16 mouse cellular contexts compared by ENCODE assay signal in genomic region chr10:95800693-95801442, GRCm38 (mm10). TPM values are rescaled to one million over a fixed set of nuclear protein-coding genes. Genes with fewer than 3 reads are reported as not detected.
A peak's percentile ranks its signal among the peaks of the same experiment; 100 is the strongest.
DNase-seq lines count a peak whose midpoint lies in the region; ATAC-seq and TF ChIP-seq lines count a peak whose summit lies in the region.
"Had no signal": no experiment of that assay in that cellular context is flagged by ENCODE, and none has a peak within 500 bp of the region (broad histone marks: within the 10 kb centered on the region; RNA-seq: fewer than 3 reads in every experiment).

No protein-coding gene starts in this region.

- intact Hi-C loops in heart, adult 2 months (cut with DNase I) = no loop called here
- intact Hi-C loops in heart, postnatal 25 days (cut with DNase I) = no loop called here

- H3K4me1 ChIP-seq in heart, adult 2 months (ENCODE audit: control insufficient read depth, insufficient read depth, low read length) = no peaks in the 10 kb centered on the region
- H3K4me1 ChIP-seq in limb, embryonic 12.5 days (replicated peaks) = 0 out of 2 replicates have a peak, but pooled peaks cover 4% of the 10 kb centered on the region
- 0 out of 2 replicates have a peak, but pooled peaks cover 5% of the 10 kb centered on the region for H3K4me1 ChIP-seq in limb, embryonic 10.5 days
- H3K4me1 ChIP-seq in neural tube, embryonic 14.5 days (ENCODE audit: control insufficient read depth, insufficient read depth, low read length) = peaks cover 3% of the 10 kb centered on the region; the same call in 1 of the 2 replicates

- no peak overlapping the region for H3K9ac ChIP-seq in heart, adult 2 months (ENCODE audit: low read depth, low read length)
- H3K9ac ChIP-seq in limb, embryonic 12.5 days (replicated peaks) = no peak overlapping the region
- no peak overlapping the region for H3K9ac ChIP-seq in neural tube, embryonic 14.5 days (replicated peaks; ENCODE audit: low read depth, low read length)

- peak overlapping the region; percentile 47; the same call in 1 of the 2 replicates for H3K27ac ChIP-seq in heart, adult 2 months
- peak overlapping the region; percentile 35; the same call in 1 of the 2 replicates for H3K27ac ChIP-seq in limb, embryonic 12.5 days
- no peak overlapping the region for H3K27ac ChIP-seq in limb, embryonic 10.5 days
- H3K27ac ChIP-seq in neural tube, embryonic 14.5 days (ENCODE audit: low read depth, low read length) = peak overlapping the region; percentile 49

- peak; percentile 16 to 25 for DNase-seq in adrenal gland, postnatal 36 days
- DNase-seq in adrenal gland, postnatal 25 days = no peak
- no peak for DNase-seq in heart, adult 2 months
- DNase-seq in heart, postnatal 25 days (ENCODE audit: low spot score) = no peak
- no peak for DNase-seq in limb, embryonic 10.5 days (ENCODE audit: low spot score)
- DNase-seq in yolk sac, embryonic 10.5 days (ENCODE audit: low spot score) = no peak
- DNase-seq: adrenal gland, postnatal 10 days; kidney, postnatal 14 days; lung, postnatal 4 days; right cerebral cortex, postnatal 4 days; thymus, adult 18-20 months had no signal

- peaks cover 3% of the 10 kb centered on the region; the same call in 1 of the 2 replicates for H3K9me3 ChIP-seq in limb, embryonic 12.5 days
- no peaks in the 10 kb centered on the region for H3K9me3 ChIP-seq in limb, embryonic 10.5 days (replicated peaks)
- no peaks in the 10 kb centered on the region for H3K9me3 ChIP-seq in neural tube, embryonic 14.5 days (ENCODE audit: control insufficient read depth, low read length)

- H3K36me3 ChIP-seq in heart, adult 2 months (ENCODE audit: control insufficient read depth, insufficient read depth, low read length) = no peaks in the 10 kb centered on the region
- H3K36me3 ChIP-seq in limb, embryonic 12.5 days = no peaks in the 10 kb centered on the region
- H3K36me3 ChIP-seq in limb, embryonic 10.5 days = no peaks in the 10 kb centered on the region
- H3K36me3 ChIP-seq in neural tube, embryonic 14.5 days (ENCODE audit: control insufficient read depth, insufficient read depth, low read length) = no peaks in the 10 kb centered on the region

- no peaks in the 10 kb centered on the region for H3K27me3 ChIP-seq in heart, adult 2 months (ENCODE audit: control insufficient read depth, insufficient read depth, low read length)
- no peaks in the 10 kb centered on the region for H3K27me3 ChIP-seq in limb, embryonic 12.5 days
- no peaks in the 10 kb centered on the region for H3K27me3 ChIP-seq in limb, embryonic 10.5 days (ENCODE audit: low read depth, poor library complexity, severe bottlenecking)
- H3K27me3 ChIP-seq in neural tube, embryonic 14.5 days (ENCODE audit: control insufficient read depth, insufficient read depth, low read length) = no peaks in the 10 kb centered on the region

- ATAC-seq in limb, embryonic 12.5 days (ENCODE audit: insufficient number of reproducible peaks, insufficient read depth, low FRiP score, low TSS enrichment, low read depth) = no peak
- ATAC-seq in neural tube, embryonic 14.5 days (ENCODE audit: low read depth) = peak; percentile 69

- H3K79me2 ChIP-seq in heart, adult 2 months (replicated peaks; ENCODE audit: control insufficient read depth, insufficient read depth, low read length) = no peaks in the 10 kb centered on the region

- TF ChIP-seq POLR2A in heart, adult 2 months (IDR thresholded peaks at IDR 0.05; ENCODE audit: insufficient read depth, low read depth, low read length) = no peak

- no peak overlapping the region for H3K4me2 ChIP-seq in limb, embryonic 12.5 days
- H3K4me2 ChIP-seq in neural tube, embryonic 14.5 days (ENCODE audit: low read depth, low read length) = no peak overlapping the region

- TF ChIP-seq EP300 in heart, adult 2 months (IDR thresholded peaks at IDR 0.05; ENCODE audit: insufficient read depth, low read depth, low read length) = no peak

- no peak for TF ChIP-seq CTCF in heart, adult 2 months (IDR thresholded peaks at IDR 0.05)

- 63% methylated on average over 7 of the region's 7 CpGs for WGBS in heart, adult 2 months
- 56% methylated on average over 7 of the region's 7 CpGs for WGBS in limb, embryonic 12.5 days
- 72% methylated on average over 7 of the region's 7 CpGs for WGBS in limb, embryonic 10.5 days
- WGBS in neural tube, embryonic 14.5 days = 41% methylated on average over 7 of the region's 7 CpGs

- no peak overlapping the region for H3K4me3 ChIP-seq in heart, adult 2 months
- no peak overlapping the region for H3K4me3 ChIP-seq in limb, embryonic 12.5 days (replicated peaks)
- no peak overlapping the region for H3K4me3 ChIP-seq in limb, embryonic 10.5 days
- no peak overlapping the region for H3K4me3 ChIP-seq in neural tube, embryonic 14.5 days (ENCODE audit: low read depth, low read length)

RNA-seq across cellular contexts. Expression of gene Gm33543, which starts 41.9 kb away (rescaled TPM):
- not detected for total RNA-seq in adrenal gland, postnatal 36 days (2021)
- total RNA-seq in adrenal gland, postnatal 25 days (2021) = not detected in 2 replicates
- total RNA-seq in heart, adult 2 months (2021) = 1 to 10 TPM; 4.1 to 4.7 TPM
- 2.1 and 6.6 TPM in 2 replicates for polyA plus RNA-seq in heart, adult 2 months (2012; rRNA removed)
- 1 to 10 TPM; 2.5 to 3.8 TPM for total RNA-seq in heart, postnatal 25 days (2021)
- not detected in 2 replicates for polyA plus RNA-seq in limb, embryonic 12.5 days (2016; fragmentation: Nextera tagmentation; extraction: Ambion mirVana)
- 0.10 TPM in 1 of 2 replicates, not detected in the other for polyA plus RNA-seq in limb, embryonic 10.5 days (2016; fragmentation: Nextera tagmentation; extraction: Ambion mirVana)
- not detected in 2 replicates for polyA plus RNA-seq in neural tube, embryonic 14.5 days (2014; fragmentation: Nextera tagmentation; extraction: Ambion mirVana)
- total RNA-seq: layer of hippocampus, postnatal 14 days; monocyte, adult 5-6 weeks had no signal
- polyA plus RNA-seq: limb, embryonic 11.5 days had no signal

Comparison
In these comparisons a context has a peak if more than half of its experiments do, and no peak if none do; other contexts are left out.
1. DNase-seq: peak in adrenal gland, postnatal 36 days (2 of 2); none in adrenal gland, postnatal 25 days (single experiment), heart, adult 2 months (0 of 2), heart, postnatal 25 days (single experiment), limb, embryonic 10.5 days (single experiment) and yolk sac, embryonic 10.5 days (single experiment).